Mouse (Mus musculus): ENCODE measurements around the gene Plin5.
"Not testable (repeated sequence)": the region's sequence is repeated elsewhere in the genome, so short reads cannot be mapped to it uniquely, and the experiment has no call there.

Plin5 gene

DNA sequence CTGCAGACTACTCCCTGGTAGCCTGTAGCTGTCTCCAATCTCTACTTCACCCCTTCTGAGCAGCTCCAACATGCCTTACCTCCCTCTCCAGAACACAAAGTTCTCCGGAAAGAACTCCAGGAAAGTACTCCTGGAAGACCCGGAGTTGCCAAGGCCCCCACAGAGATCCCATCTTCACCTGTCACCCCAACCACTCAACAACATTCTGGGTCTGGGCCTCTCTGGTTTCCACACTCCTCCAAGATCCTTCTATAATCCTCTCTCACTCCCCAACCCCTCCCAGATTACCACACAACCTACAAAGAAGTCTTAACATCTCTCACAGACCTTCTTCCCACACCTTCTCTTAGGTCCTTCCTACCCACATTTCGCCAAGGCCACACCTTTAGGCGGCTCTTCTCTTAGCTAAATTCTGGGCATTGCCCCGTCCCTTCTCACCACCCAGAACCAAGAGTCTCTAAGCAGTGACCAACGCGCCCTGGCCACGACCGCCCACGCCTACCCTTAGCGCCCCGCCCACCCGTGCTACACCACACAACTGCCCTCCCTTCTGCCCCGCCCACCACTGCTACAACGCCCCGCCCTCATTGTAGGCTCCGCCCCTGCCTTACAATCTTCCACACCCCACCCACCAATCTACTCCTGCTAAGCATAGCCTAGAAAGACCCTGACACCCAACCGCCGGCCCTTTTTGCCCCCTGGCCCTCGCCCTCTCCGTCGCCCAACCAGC lies 43.1 kb downstream of the Plin5 start:
- DNase-seq (ENCODE audit: low spot score in 2 of 2) = peak; percentile 82 to 91

DNA sequence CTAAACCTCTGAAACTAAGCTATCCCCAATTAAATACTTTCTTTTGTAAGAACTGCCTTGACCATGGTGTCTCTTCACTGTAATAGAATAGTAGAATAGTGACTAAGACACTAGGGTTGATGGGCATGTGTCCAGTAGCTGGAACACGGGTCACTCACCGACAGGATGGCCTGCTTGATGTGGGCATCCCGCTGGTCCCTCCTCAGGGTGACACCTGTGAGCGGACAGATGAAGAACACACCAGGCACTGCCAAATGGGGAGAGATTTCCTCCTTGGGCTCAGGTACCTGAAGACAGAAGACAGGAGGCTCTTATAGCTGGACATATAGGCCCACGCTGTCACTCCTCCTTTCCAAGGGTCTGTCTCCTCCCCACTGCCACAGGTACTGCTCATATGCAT lies 45.2 kb downstream of the Plin5 start:
- DNase-seq (ENCODE audit: low spot score in 2 of 2) = no peak

DNA sequence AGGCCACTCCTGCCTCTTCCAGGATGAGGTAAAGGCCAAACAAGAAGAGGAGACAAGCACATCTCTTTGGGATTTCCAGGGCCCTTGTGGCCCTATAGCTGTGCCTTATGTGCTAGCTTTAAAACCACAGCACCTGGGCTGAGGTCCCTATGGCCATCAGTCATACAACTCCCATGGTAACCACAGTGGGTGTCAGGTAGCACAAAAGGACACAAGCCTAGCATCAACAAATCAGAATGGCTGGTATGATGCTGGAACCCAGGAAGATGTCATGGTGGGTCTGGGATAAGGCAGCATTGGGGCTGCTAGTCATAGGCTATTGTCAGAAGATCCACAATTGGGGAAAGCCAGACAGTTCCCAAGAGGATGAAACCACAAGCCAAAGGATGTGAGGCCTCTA lies 46.3 kb downstream of the Plin5 start:
- no peak for DNase-seq (ENCODE audit: low spot score in 2 of 2)

DNA sequence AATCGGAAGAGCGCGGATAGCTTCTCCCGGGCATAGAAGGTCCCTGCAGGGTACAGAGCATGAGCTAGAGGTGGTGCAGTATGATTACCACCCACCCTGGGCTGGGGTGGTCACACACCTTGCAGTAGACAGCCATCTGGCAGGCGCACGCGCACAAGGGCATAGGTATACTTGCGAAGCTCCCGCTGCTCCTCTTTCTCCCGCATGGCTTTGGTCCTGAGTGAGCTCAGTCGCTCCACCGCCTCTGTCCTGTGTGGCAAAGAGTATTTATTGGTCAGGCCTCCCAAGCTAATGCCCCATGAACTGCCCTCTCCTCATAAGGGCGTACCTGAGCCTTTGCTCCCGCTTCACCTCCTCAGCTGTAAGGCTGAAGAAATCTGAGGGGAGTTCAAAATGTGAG lies 48.3 kb downstream of the Plin5 start:
- no peak for DNase-seq (ENCODE audit: low spot score in 2 of 2)

DNA sequence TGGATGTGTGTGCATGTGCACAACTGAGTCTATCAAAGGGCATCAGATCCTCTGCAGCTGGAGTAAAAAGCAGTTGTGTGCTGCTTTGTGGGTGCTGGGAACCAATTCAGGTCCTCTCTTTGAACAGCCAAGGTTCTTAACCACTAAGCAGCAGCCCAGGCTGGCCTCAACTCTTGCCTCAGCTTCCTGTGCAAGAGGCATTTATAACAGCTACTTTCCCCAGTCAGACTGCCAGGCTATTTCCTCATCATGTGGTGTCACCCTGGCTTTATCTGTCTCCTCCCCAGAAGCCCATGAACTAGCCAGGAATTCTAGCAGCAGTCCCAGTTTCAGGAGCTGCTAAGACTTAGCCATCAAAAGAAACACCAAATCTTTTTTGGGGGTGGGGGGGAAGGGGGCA lies 50.9 kb downstream of the Plin5 start:
- DNase-seq (ENCODE audit: low spot score in 2 of 2) = no peak

DNA sequence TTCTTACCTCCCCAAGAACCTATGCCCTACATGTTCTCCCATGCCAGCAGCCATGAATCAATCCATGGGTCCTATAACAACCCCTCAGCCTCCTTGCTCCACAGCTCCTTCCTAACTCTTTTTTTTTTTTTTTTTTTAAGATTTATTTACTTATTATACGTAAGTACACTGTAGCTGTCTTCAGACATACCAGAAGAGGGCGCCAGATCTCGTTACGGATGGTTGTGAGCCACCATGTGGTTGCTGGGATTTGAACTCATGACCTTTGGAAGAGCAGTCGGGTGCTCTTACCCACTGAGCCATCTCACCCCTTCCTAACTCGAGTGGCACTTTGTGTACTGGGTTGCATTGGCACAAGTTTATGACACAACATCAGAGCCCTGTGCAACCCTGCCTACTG lies 51.7 kb downstream of the Plin5 start:
- DNase-seq (ENCODE audit: low spot score in 2 of 2) = not testable (repeated sequence)

DNA sequence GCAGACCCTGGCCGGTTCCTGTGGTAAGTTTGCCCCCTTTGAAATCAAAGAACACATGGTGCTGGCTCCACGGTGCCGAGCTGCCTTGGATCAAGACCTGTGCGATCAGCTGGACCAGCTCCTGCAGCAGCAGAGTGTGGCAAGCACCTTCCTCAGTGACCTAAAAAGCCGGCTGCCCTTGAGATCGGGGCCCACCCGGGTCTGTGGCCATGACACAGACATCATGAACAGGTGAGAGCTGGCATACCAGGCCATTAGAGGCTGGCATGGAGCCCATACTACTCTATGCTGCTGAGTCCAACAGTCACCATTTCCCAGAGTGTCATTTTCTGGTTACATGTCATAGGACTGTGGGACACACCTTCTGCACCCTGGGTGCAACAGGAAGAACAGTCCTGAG lies 55.3 kb downstream of the Plin5 start:
- no peak for DNase-seq (ENCODE audit: low spot score in 2 of 2)

Data from urinary bladder, adult 18-20 months (tissue).